Mouse (Mus musculus) megakaryocyte-erythroid progenitor cell, adult 5-6 weeks (primary cell): ENCODE measurements around the gene Tcte2. TPM values are rescaled to one million over a fixed set of nuclear protein-coding genes. Genes with fewer than 3 reads are reported as not detected.
"Not testable (repeated sequence)": the region's sequence is repeated elsewhere in the genome, so short reads cannot be mapped to it uniquely, and the experiment has no call there.

Source experiments
- ATAC-seq: replicated peaks from 2 replicates; pipeline ENCODE4 v1.8.0; 2016; ENCODE audit warnings: mild to moderate bottlenecking, inconsistent platforms; ENCODE audit not compliant: severe bottlenecking, poor library complexity, low FRiP score, low TSS enrichment
- total RNA-seq, 2 experiments: library from RNA; stranded (forward) in 1 of 2; stranded (reverse) in 1 of 2; fragments of 200-1000, 215-1000 nt in 1 of 2; fragments of >200 nt in 1 of 2; fragmentation: Nextera tagmentation in 1 of 2; gene quantifications; 2 replicates each; pipeline ENCODE4 v1.2.3; 2014 to 2017

Gene Tcte2
- total RNA-seq (2014; fragmentation: Nextera tagmentation) (not detected in 2 replicates), total RNA-seq (2017) (not detected in 2 replicates)

DNA sequence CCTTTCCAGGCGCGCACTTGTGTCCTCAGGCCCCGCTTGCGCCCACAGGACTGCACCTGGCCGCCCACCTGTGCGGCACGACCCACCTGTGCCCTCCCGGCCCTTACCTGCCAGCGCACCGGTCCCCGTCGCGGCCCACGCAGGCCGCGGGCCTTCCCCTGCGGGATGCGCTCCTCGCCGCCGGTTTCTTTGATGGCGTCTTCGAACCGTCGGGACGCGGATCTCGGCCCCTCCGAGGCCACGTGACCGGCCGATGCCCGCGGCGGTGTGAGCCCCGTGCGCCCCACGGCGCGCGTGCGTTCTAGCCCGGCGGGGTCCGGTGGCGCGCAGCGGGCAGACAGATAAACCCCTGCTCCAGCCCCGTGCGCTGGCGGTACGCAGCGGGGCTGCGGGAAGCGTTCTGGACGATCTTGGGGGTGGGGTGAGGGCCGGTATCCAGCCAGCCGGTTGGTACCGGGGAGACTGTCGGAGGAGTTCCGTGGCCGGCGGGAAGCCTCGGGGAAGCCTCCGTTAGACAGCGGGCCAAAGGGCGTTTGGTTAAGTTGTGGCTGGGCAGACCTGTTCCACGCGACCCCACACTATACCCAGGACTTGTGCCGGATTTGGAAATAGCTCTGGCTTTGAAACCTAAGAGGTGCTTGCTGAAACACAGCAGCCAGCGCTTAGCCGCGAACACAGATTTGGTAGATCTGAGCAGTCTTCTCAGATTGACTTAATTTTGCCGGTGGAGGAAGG lies at the start of gene Tcte2:
Gene Tcte2 (minus strand): TSS at position 647 of the 735 bp plus-strand sequence.
- 0 out of 2 replicates have a peak, but pooled peaks have one; percentile 27 for ATAC-seq

DNA sequence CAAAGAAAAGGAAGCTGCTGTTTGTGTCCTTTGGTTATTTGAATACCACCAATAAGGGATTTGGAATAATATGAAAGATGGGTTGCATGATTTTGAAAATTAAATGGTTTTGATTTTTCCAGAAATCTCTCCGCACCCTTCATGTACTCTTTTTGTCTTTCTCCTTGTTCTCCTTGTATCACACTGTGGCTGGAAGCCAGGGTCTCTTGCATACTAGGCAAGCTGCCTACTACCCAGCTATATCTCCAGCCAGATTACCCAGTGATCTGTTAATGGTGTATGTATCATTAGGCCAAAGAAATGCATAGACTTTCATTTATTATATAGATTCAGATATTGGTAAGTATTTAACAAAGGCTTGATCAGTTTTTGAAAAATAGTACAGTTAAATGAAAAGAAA lies 44.4 kb upstream of the Tcte2 start:
- ATAC-seq: no peak

DNA sequence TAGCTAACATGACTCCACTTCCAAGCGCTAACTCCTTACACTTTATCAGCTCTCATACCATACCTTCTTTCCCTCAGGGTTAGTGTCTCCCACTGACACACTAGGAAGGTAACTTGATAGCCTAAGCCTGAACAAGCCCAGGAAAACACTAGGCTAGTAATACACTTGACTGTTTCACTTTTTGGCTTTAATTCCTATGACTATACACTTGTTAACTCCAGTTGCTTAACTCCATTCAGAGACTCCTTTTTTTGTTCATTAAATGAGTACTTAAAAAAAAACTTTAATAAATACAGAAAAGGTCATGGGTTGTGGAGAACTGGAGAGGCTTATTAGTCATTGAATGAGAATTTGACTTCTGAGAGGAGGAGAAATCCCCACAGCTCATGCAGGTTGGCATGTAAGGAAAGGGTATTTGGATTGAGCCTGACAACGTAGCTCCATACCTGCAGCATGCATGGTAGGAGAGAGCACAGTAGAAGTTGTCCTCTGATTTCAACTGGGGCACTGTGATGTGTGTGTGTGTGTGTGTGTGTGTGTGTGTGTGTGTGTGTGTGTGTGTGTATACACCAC lies 41.3 kb upstream of the Tcte2 start:
- ATAC-seq: no peak

DNA sequence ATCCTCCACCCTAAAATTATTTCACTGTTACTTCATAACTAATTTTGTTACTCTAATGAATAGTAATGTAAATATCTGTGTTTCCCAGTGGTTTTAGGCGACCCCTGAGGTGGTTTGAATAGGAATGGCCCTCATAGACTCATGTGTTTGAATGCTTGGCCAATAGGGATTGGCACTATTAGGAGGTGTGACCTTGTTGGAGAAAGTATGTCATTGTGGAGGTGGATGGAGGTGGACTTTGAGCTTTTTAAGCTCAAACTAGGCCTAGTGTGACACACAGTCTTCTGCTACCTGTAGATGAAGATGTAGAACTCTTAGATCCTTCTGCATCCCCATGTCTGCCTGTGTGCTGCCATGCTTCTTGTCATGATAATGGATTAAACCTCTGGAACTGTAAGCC lies 36.1 kb upstream of the Tcte2 start:
- ATAC-seq: no peak

DNA sequence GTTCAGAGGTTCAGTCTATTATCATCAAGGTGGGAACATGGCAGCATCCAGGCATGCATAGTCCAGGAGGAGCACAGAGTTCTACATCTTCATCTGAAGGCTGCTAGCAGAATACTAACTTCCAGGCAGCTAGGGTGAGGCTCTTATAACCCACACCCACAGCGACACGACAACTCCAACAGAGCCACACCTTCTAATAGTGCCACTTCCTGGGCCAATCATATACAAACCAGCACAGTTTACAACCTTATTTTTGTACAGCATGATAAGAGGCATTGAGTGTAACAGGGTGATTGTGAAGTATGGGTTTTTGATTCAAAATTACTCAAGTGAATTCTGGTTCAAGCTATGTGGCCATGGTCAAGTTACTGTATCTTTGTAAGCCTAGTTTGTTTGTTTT lies 28.4 kb upstream of the Tcte2 start:
- ATAC-seq: not testable (repeated sequence)

DNA sequence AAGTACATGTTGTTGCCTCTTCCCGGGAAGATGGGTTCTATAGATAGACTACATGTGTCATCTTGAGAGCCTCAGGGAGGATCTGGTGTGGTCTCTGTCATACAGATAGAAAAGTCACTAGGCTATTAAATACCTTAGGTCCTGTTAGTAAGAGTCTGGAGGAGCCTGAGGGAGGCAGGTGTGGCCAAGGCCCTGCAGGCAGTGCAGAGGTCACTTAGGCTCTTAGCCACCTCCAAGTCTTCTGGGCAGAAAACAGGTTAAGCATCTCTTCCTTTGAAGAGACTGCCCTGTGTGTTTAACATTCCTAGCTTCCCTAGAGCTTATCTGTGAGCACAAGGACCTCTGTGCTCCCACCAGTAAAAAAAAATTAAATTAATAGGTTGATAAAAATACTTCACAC lies 21.8 kb upstream of the Tcte2 start:
- ATAC-seq: no peak

DNA sequence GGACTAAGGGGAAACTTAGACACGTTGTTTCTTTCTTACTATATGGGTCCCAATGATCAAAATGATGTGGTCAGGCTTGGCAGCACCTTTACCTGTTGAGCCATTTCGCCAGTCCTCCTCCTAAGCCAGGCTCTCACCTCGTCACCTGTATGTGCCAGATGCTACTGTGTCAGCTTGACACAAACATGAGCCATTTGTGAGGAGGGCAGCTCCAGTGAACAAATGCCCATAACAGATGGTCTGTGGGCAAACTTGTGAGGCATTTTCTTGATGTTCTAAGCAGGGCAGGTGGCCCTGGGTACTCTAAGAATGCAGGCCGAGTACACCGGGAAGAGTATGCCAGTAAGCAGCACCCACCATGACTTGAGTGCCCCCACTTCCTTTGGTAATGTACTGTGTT lies 20.3 kb upstream of the Tcte2 start:
- ATAC-seq: no peak

DNA sequence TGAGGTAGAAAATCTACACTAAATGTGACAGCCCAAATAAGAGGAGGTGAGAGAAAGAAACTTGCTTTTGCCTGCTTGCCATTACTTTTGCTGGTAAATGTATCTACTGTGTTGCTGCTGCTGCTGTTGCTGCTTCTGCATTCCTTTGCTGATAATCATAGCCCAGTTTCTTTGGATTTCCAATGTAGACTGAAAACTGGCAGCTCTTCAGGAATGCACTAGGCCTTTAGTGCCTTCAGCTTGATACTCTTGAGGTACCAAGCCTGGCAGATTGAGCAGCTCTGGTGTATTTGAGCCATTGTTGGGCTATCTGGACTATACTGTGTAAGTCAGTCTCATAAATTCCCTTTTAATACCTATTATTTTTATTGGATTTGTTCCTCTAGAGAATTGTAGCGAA lies 17.2 kb upstream of the Tcte2 start:
- no peak for ATAC-seq

DNA sequence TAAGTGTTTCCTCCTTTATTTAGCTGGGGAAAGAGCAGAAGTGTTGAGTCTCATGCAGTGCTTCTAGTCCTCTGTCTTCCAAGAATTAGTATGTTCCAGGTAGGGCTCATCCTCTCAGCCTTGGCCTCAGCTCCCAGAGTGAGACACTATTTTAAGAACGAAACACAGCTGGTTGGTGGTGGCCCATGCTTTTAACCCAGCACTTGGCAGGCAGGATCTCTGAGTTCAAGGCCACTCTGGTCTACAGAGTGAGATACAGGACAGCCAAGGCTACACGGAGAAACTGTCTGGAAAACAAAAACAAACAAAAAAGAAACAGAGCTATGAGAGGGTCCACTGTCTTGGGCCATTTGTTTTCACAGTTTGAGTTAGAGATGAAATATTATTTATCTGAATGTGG lies 16.1 kb upstream of the Tcte2 start:
- no peak for ATAC-seq

DNA sequence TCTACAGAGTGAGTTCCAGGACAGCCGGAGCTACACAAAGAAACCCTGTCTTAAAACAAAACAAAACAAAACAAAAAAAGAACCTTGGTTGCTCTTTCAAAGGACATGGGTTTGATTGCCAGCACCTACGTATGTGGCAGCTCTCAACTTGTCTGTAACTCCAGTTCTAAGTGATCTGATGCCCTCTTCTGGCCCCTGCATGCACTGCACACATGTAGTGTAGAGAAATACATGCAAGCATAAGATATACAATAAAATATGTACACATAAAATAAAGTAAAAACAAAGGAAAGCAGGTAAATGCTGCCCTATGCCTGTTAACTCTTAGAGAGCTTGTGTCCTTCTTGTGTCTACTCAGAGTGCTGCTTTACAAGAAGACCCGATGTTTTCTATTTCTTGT lies 7.6 kb upstream of the Tcte2 start:
- ATAC-seq: no peak

DNA sequence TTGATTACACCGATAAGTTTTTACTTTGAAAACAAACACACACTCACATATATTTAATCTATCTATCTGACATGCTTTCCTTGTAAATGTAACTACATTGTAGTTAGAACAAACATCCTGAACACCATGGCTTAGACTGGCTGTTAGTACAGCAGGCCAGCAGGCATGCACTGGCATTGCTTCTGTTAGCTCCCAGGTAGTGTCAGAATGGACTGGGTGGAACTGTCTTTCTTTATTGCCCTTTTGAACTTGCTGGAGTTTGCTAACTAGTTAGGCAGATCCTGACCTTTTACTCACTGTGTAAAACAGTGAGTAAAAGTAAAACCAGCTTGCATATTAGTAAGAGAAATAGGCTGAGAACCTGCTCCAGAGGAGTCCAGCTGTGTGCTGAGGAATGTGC lies 6.9 kb upstream of the Tcte2 start:
- ATAC-seq: no peak

DNA sequence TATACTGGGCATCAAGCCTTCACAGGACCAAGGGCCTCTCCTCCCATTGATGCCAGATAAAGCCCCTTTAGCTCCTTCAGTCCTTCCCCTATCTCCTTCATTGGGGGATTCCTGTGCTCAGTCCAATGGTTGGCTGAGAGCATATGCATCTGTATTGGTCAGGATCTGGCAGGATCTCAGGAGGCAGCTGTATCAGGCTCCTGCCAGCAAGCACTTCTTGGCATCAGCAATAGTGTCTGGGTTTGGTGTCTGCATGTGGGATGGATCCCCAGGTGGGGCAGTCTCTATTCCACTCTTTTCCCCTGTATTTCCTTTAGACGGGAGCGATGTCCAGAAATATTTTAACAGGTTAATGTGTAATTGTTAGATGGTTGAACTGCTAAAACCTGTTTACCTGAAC lies 3.3 kb upstream of the Tcte2 start:
- not testable (repeated sequence) for ATAC-seq

DNA sequence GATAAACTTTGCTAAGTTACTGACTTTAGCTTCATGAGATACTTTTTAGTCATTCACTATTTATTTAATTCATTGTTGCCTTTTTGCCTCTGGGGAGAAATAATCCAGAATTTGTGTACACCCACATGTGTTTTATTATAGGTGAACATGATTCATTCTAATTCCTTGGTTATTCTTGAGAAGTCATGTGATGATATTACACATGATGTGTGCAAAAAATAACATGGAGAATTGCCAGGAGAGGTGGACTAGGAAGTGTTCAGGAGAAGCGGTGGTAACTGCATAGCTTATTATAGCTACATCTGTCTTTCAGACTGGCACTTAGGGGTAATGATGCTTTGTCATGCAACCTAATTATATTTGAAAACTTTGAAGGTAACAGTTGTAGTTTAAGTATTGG lies 2.2 kb upstream of the Tcte2 start:
- ATAC-seq: no peak

DNA sequence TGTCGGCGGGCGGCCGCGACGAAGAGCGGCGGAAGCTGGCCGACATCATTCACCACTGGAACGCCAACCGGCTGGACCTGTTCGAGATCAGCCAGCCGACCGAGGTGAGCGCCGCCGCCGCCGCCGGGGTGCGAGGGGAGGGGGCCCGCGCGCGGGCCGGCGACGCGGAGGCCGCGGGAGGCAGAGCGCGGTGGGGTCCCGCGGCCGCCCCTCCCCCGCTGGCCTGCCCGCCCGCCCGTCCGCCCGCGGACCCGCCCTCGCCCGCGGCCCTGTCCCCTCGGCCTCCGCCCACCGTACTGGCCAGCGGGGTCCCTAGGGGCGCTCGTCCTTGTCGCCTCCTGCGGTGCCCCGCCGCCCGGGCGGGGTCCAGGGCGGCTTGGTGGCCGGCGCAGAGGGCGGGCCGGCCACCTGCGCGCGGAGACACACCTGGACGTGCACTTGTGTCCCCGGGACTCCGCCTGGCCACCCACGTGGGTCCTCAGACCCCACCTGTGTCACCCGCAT lies 898 bp downstream of the Tcte2 start:
- no peak for ATAC-seq

DNA sequence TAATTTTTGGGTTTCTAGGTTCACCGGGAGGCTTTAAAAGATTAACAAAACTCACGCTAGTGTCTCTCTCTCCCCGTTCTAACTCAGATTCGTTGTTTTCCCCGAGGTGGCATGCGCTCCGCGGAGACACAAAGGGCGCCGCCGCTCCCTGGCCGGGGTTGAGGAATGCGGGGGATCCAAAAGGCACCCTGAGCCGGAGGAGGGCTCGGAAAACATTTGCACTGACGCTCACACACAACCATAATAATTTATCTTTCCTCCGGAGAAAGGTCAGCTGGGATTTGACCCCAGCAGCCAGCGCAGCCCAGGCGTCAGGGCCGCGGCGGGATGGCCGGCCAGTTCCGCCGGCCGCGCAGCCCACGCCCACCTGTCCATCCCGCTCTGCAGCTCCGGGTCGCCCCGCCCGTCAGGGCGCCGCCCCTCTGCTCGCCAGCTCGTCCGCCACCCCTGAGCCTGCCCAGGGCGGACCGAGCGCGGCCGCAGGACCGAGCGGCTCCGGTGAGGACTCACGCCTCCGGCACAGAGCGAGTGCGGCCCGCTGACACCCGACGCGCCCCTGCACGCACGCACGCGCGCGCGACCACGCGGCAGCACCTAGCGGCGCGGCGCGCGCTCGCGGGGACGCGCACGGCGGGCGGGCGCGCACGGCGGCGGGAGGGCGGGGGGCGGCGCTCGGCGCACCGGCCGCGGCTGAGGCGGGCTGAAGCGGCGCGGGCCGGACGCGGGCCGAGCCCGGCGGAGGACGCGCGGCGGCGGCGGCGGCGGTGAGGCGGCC lies 1.6 kb downstream of the Tcte2 start, which contains the start of gene Afdn:
Gene Afdn (plus strand): TSS at position 687 of the 775 bp plus-strand sequence.
- ATAC-seq: peak; percentile 75

DNA sequence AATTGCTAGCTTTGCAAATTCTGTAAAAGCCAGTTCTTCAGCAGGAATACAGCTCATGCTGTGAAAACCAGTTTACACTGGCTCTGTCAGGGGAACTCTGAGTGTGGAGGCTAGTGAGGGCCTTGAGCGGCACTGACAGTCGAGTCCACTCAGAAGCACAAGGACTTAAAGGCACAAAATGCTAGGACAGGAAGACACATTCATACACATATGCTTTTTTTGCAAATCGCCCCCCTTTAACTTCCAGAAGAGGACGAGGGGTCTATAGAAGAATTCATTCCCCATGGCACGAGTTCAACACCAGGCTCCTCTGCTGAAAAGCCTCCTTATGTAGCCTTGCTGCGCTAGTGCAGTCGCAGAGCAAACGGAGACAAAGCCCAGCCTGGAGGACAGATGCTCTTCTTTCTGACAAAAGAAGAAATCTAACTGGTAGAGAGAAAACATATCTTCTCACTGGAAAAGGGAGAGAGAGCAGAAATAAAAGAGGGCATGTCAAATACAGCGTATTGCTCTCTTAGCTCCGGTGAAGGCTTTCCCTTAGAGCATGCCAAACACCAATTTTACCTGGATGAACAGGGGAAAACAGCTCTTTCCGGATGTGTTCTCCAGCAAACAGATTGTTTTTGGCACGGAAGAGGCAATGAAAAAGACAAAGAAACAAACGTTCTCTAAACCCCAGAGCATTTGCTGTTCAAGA lies 2.3 kb downstream of the Tcte2 start:
- no peak for ATAC-seq

DNA sequence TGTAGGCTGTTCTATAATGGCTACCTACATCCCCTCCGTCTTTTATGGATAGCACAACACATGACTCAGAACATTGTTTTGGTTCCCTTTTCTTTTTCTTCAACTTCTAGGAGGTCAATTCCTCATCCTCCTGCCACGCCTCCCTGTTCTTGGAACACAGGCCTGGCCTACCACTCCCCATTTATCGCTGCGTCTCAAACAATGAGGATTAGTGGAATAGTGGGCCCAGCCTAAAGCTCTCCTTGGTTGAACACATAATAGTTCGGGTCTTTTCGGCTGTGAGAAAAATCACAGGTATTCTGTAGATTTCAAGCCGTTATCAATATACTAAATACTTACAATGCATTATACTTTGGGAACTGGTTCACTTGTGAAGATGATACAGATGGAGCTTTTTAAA lies 3.0 kb downstream of the Tcte2 start:
- no peak for ATAC-seq

DNA sequence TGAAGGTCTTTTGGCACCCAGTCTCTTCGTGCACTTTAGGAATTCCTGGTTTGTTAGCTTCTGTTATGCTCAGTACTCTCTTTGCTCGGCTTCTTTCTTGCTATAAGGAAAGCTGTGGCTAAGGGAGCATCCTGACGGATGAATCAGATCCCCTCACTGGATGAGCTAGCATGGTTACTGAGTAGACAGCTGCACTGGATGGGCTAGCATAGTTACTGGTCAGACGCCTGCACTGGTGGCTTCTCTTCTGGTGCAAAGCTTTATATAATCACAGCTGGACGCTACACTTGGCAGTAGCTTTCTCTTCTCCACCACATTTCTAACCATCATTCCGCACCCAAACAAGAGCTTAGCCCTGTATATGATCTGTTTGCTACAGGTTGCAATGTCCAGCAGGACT lies 6.7 kb downstream of the Tcte2 start:
- no peak for ATAC-seq

DNA sequence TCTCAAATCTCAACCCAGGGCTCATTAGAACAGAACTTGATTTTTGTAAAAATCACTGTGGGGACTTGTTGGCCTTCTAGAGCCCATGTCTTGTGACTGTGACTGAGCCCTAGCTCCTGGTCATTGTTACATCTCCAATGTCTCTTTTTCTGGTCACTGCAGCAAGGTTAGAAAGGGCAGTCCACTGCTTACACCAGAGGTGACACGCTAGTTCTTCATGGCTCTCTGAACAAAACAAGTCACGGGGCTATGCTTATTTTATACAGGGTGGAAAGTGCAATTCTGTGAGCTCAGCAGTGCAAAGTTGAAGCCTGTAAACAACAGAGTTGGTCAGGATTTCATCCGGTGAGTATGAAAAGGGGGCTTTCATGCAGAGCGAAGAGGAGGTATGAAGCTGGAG lies 7.7 kb downstream of the Tcte2 start:
- no peak for ATAC-seq

DNA sequence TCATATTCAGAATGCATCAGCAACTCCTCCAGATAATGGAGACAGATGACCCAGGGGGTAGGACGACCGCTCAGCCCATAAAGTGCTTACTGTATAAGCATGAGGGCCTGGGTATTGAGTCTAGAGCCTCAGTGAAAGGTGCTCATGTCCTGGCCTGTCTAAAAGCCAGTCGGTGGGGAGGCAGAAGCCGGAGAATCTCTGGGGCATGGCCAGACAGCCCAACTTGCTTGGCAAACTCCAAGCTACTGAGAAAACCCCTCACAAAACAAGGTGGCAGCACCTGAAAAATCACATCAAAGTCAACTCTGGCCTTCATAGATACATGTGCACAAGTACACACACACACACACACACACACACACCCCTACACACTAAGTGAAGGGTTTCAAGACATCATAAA lies 12.6 kb downstream of the Tcte2 start:
- no peak for ATAC-seq
